Mouse (Mus musculus) thymus, postnatal 4 days (tissue): ENCODE measurements around the gene Obp1a.

Source experiments
- DNase-seq: peaks from one replicate; pipeline ENCODE4 v3.0.0; 2021

Gene Obp1a

DNA sequence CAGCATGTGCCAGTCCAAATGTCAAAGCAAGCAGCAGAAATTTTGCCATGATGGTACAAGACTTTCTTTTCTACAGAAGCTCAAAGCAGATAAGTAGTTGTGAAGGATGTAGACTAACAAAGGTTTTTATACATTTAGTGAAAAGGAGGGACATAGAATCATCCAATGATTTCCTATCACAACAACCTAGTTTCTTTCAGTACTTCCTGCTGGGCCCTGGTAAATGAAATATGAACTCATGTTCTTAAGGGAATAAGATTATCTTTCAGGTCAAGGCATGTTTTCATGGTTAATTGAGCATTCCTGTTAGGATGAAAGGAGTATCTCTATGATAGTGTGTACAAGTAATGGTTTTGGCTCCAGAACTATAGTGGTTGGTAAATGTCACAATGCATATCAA lies at the start of gene Obp1a:
Gene Obp1a, minus strand, starts transcription at position 101 of the 400 bp plus-strand sequence.
- DNase-seq: no peak

DNA sequence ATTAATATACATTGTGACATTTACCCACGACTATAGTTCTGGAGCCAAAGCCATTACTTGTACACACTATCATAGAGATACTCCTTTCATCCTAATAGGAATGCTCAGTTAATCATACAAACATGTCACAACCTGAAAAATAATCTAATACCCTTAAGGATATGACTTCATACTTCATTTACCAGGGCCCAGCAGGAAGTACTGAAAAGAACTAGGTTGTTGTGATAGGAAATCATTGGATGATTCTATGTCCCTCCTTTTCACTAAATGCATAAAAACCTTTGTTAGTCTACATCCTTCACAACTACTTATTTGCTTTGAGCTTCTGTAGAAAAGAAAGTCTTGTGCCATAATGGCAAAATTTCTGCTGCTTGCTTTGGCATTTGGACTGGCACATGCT lies 34.0 kb upstream of the Obp1a start, which contains the start of gene Gm5938:
Gene Gm5938, plus strand, starts transcription at position 301 of the 400 bp plus-strand sequence.
- DNase-seq: no peak
